Mouse (Mus musculus) heart, embryonic 16.5 days (tissue): ENCODE results near the gene Apobec1. TPM values are rescaled to one million over a fixed set of nuclear protein-coding genes. Genes with fewer than 3 reads are reported as not detected.

ENCODE experiments used
- ATAC-seq: fragments of 200-750 bp; cut with Nextera tagmentation; replicated peaks from 2 replicates; pipeline ENCODE4 v1.8.0; 2017; ENCODE audit warnings: moderate number of reproducible peaks; ENCODE audit not compliant: insufficient read depth, low FRiP score; ENCODE audit errors: extremely low read depth
- H3K27ac ChIP-seq: fragments of 300-500 bp; sonication (generic); 2 replicates; pipeline ENCODE4 v1.5.1; 2014; ENCODE audit warnings: mild to moderate bottlenecking, low read length, control low read depth, moderate library complexity
- H3K27me3 ChIP-seq: fragments of 300-500 bp; sonication (generic); 2 replicates; pipeline ENCODE4 v1.6.1; 2014; ENCODE audit warnings: low read length, mixed read lengths; ENCODE audit not compliant: control insufficient read depth, insufficient read depth
- H3K36me3 ChIP-seq: fragments of 300-500 bp; sonication (generic); 2 replicates; pipeline ENCODE4 v1.6.1; 2014; ENCODE audit not compliant: control insufficient read depth, insufficient read depth
- H3K4me1 ChIP-seq: fragments of 300-500 bp; sonication (generic); 2 replicates; pipeline ENCODE4 v1.6.1; 2014; ENCODE audit warnings: low read length, mixed read lengths; ENCODE audit not compliant: control insufficient read depth, insufficient read depth
- H3K4me2 ChIP-seq: fragments of 300-500 bp; sonication (generic); 2 replicates; pipeline ENCODE4 v1.6.1; 2014; ENCODE audit warnings: low read depth, mild to moderate bottlenecking, control low read depth, low read length
- H3K4me3 ChIP-seq: fragments of 300-500 bp; sonication (generic); 2 replicates; pipeline ENCODE4 v1.5.1; 2014; ENCODE audit warnings: mild to moderate bottlenecking, control low read depth, low read length
- H3K9ac ChIP-seq: fragments of 300-500 bp; sonication (generic); 2 replicates; pipeline ENCODE4 v1.6.1; 2014; ENCODE audit warnings: low read length, control low read depth
- H3K9me3 ChIP-seq: fragments of 300-500 bp; sonication (generic); replicated peaks from 2 replicates; pipeline ENCODE4 v1.6.1; 2016; ENCODE audit warnings: low read length; ENCODE audit not compliant: control insufficient read depth
- WGBS: fragments of 180-500 bp; shearing (Covaris S2); extraction: QIAGEN DNeasy Blood & Tissue Kit; methylation state at CpG from one replicate; pipeline ENCODE4 v1.1.7; 2014; 5-methylcytosine and 5-hydroxymethylcytosine counted together
- polyA plus RNA-seq: library from polyadenylated mRNA; unstranded; fragments of >200 nt; fragmentation: Nextera tagmentation; extraction: Ambion mirVana; gene quantifications from 2 replicates; pipeline ENCODE4 v1.2.1, GENCODE M21; 2015

Gene Apobec1
- polyA plus RNA-seq, 1 experiment from 2014 or later = 5.0 TPM

DNA sequence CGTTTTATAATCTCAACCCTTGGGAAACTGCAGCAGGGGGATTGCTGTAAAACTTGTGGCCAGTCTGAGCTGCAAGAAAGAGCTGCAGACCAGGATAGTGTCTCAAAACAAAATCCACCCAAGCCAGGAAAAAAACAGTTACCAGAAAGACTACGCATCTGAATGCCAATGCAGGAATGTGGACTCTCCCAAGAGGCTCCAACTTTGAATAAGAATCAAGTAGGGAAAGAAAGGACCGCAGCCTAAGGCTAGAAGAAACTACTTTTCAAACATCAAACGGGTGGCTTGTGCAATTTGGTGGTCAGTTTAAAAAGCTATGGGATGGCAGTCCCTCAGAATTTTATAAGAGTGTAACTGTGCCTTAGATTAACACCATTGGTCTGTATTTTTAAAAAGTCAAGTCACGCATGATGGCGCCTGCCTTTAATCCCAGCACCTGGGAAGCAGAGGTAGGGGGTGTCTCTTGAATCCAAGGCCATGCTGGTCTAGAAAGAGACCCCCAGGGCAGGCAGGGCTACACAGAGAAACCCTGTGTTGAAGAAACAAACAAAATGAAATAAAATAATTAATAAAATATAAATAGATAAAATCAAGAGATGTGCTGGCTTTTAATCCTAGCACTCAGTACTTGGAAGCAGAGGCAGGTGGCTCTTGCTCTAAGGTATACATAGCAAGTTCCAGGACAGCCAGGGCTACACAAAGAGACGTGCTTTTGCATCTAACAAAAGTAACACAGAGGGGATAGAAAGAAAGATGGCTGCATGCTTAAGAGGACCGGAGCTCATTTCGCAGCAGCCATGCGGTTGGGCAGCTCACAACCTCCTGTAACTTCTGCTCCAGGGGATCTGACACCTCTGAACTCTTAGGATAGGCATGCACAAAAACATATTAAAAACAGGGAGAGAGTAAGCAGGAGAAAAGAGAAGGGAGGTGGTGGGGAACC lies 6.5 kb upstream of the Apobec1 start:
- no peak overlapping the region for H3K27ac ChIP-seq
- WGBS = 79% methylated on average over 10 of the region's 10 CpGs
- peaks cover 3% of the 10 kb centered on the region; the same call in 1 of the 2 replicates for H3K4me1 ChIP-seq
- H3K4me3 ChIP-seq = no peak overlapping the region
- H3K4me2 ChIP-seq = no peak overlapping the region
- H3K9me3 ChIP-seq = no peaks in the 10 kb centered on the region
- no peaks in the 10 kb centered on the region for H3K27me3 ChIP-seq
- H3K9ac ChIP-seq = no peak overlapping the region
- no peak for ATAC-seq
- H3K36me3 ChIP-seq = no peaks in the 10 kb centered on the region

DNA sequence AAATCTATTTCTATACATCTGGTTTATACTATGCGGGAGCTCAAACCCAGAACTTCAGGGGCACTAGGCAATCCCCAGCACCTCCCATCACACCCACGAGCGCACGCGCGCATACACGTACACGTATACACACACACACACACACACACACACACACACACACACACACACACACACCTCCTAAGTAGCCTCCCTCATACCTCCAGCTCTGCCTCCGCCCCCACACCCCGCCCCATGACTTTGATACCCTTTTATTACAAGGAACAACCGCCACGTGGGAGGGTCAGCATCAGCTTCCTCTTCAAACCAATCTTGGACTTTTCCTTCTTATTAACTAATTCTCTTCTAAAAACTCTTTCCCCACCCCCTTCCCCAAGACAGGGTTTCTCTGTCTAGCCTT lies 5.5 kb upstream of the Apobec1 start:
- Histone ChIP-seq H3K4me1 (peaks cover 6% of the 10 kb centered on the region; the same call in 1 of the 2 replicates), H3K27me3 (no peaks in the 10 kb centered on the region), H3K4me3 (no peak overlapping the region), H3K36me3 (no peaks in the 10 kb centered on the region), H3K9ac (no peak overlapping the region), H3K9me3 (no peaks in the 10 kb centered on the region), H3K27ac (no peak overlapping the region), H3K4me2 (no peak overlapping the region)
- no peak for ATAC-seq
- 85% methylated on average over 12 of the region's 12 CpGs for WGBS

DNA sequence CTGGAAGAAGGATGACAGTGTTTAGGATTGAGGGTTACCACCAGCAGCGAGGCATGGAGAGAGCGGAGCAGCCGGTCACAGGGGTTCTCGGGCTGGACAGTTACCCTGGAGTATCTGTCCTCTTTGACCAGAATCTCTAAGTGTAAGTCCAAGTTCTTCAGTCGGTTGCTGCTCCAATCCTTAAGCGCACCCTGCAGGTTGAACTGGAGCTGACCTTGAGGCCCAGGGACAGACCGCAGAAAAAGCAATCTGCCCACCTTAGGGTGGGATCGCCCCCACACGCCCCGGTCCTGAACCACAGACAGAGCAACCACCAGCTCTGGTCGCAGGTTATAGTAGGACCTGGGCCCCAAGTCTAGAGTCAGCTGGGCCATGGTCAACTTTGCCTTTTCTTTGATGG lies 4.4 kb upstream of the Apobec1 start:
- ATAC-seq = no peak
- peaks cover 8% of the 10 kb centered on the region for H3K4me1 ChIP-seq
- WGBS = 93% methylated on average over 11 of the region's 11 CpGs

DNA sequence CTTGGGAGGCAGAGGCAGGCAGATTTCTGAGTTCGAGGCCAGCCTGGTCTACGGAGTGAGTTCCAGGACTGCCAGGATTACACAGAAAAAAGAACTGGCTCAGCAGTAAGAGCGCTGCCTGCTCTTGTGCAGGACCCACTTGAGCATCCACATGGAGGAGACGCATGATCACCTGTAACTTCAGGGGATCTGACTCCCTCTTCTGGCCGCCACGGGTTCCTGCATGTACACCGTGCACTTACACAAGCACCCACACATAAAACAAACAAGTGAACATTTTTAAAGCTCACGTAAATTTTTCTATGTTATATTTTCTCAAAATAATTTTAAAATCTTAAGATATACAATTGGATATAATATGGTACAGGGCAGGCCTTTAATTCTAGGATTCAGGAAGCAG lies 3.2 kb upstream of the Apobec1 start:
- Histone ChIP-seq H3K27ac (no peak overlapping the region), H3K36me3 (no peaks in the 10 kb centered on the region), H3K9ac (no peak overlapping the region), H3K4me2 (no peak overlapping the region), H3K9me3 (no peaks in the 10 kb centered on the region), H3K4me3 (no peak overlapping the region), H3K27me3 (no peaks in the 10 kb centered on the region), H3K4me1 (peaks cover 8% of the 10 kb centered on the region)
- WGBS = 86% methylated on average over 8 of the region's 8 CpGs
- ATAC-seq = no peak

More for the DNA sequence above, 4.4 kb upstream of the Apobec1 start:
- Histone ChIP-seq H3K9me3 (no peaks in the 10 kb centered on the region), H3K9ac (no peak overlapping the region), H3K27me3 (no peaks in the 10 kb centered on the region), H3K36me3 (no peaks in the 10 kb centered on the region), H3K27ac (no peak overlapping the region), H3K4me2 (no peak overlapping the region), H3K4me3 (no peak overlapping the region)

DNA sequence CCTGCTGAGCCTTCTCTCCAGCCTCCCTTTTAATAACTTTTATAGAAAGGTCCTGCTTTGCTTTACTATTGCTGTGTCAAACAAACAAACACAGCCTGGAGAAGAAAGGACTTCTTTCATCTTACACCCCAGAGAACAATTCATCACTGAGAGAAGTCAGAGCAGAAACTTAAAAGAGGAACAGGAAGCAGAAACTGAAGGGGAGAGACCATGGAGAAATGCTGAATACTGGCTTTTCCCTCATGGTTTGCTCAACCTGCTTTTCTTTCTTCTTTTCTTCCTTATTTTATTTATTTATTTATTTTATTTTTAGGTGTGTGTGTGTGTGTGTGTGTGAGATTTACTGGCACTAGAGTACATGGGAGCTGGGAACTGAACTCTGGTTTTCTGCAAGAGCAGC lies 2.0 kb upstream of the Apobec1 start:
- H3K4me3 ChIP-seq = no peak overlapping the region
- H3K36me3 ChIP-seq = no peaks in the 10 kb centered on the region
- ATAC-seq = no peak
- no peaks in the 10 kb centered on the region for H3K27me3 ChIP-seq
- peaks cover 5% of the 10 kb centered on the region; the same call in 1 of the 2 replicates for H3K4me1 ChIP-seq
- H3K4me2 ChIP-seq = no peak overlapping the region
- no peaks in the 10 kb centered on the region for H3K9me3 ChIP-seq
- H3K9ac ChIP-seq = no peak overlapping the region
- no peak overlapping the region for H3K27ac ChIP-seq

DNA sequence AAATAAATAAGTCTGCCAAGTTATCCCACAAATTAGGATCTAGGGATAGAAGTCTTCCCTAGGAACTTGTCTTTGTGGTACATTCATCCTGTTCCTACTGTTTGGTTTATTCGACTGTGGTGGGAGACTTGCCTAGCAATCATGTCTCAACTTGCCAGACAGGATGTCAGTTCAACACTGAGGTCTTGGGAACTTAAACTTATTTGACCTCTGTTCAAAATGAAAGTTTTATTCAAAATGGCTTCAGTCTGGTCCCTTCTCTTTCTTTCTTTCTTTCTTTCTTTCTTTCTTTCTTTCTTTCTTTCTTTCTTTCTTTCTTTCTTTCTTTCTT lies 713 bp upstream of the Apobec1 start:
- 16% methylated on average over 1 of the region's 1 CpGs for WGBS
- no peak for ATAC-seq
- peak overlapping the region; percentile 71 for H3K4me3 ChIP-seq
- H3K27ac ChIP-seq = peak overlapping the region; percentile 85
- no peaks in the 10 kb centered on the region for H3K27me3 ChIP-seq
- H3K36me3 ChIP-seq = no peaks in the 10 kb centered on the region
- no peak overlapping the region for H3K9ac ChIP-seq
- peaks cover 5% of the 10 kb centered on the region; the same call in 1 of the 2 replicates for H3K4me1 ChIP-seq
- no peaks in the 10 kb centered on the region for H3K9me3 ChIP-seq
- H3K4me2 ChIP-seq = peak overlapping the region; percentile 81

DNA sequence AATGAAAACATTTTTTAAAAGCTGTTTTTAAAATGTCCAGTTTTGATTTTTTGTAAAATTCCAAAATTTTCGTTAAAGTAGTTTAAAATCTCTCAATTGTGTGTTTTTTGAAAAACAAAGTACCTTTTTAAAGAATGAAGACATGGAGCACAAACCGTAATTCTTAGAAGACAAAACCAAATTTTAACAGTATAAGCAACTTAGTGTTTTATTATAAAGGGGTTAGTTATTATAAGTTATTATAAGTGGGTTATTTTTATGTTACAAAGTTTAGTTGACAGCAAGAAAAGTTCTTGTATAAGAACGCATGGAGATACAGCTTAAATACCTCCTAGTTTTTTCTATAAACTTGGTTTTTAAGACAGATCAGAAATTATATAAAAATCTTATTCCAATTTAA lies 629 bp downstream of the Apobec1 start:
- no peak overlapping the region; the same call in 1 of the 2 replicates for H3K27ac ChIP-seq
- H3K4me2 ChIP-seq = peak overlapping the region; percentile 81
- H3K4me3 ChIP-seq = peak overlapping the region; percentile 71
- no peaks in the 10 kb centered on the region for H3K27me3 ChIP-seq
- 76% methylated on average over 3 of the region's 3 CpGs for WGBS
- no peaks in the 10 kb centered on the region for H3K36me3 ChIP-seq
- peaks cover 5% of the 10 kb centered on the region; the same call in 1 of the 2 replicates for H3K4me1 ChIP-seq
- no peak for ATAC-seq
- no peaks in the 10 kb centered on the region for H3K9me3 ChIP-seq
- peak overlapping the region; percentile 78 for H3K9ac ChIP-seq

DNA sequence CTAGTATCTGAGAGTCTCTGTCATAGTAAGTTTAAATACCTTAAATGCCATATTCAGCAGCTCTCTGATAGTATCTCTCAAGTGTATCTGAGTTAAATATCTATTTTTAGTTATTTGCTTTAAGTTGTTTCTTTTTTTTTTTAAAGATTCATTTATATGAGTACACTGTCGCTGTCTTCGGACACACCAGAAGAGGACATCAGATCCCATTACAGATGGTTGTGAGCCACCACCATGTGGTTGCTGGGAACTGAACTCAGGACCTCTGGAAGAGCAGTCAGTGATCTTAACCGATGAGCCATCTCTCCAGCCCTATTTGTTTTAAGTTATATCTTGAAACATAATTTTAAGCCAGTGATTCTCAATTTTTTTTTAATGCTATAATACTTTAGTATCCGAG lies 1.2 kb downstream of the Apobec1 start:
- H3K4me3 ChIP-seq = no peak overlapping the region
- ATAC-seq = no peak
- no peak overlapping the region for H3K27ac ChIP-seq
- no peaks in the 10 kb centered on the region for H3K9me3 ChIP-seq
- 91% methylated on average over 4 of the region's 4 CpGs for WGBS
- H3K9ac ChIP-seq = no peak overlapping the region
- no peak overlapping the region for H3K4me2 ChIP-seq
- no peaks in the 10 kb centered on the region for H3K36me3 ChIP-seq
- peaks cover 5% of the 10 kb centered on the region; the same call in 1 of the 2 replicates for H3K4me1 ChIP-seq
- H3K27me3 ChIP-seq = no peaks in the 10 kb centered on the region

DNA sequence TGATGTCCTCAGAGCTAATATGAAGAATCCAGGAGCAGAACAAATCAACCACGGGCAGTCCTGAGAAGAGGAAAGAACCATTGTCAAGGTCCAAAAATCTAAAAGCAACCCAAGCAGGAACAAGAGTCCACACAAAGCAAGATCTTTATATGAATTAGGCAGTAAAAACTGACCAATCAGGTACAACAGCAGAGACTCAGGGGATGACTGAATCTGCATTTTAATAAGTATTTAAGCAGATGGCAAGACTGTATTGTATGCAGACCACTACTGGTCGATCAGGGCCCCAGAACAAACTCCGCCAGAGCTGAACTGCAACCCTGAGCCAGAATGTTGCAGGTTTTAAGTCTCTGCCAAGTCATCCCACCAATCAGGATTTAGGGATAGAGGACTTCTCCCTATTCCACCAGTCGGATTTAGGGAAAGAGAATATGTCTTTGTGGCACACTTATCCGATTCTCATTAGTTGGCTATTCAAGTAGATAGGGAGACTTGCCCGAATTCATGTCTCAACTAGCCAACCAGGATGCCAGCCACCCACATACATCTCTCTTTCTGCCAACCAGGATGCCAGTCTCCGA lies 2.1 kb downstream of the Apobec1 start:
- WGBS = 81% methylated on average over 7 of the region's 7 CpGs

More for the DNA sequence above, 2.1 kb downstream of the Apobec1 start:
- Histone ChIP-seq H3K9me3 (no peaks in the 10 kb centered on the region), H3K27me3 (no peaks in the 10 kb centered on the region), H3K4me1 (peaks cover 5% of the 10 kb centered on the region; the same call in 1 of the 2 replicates), H3K9ac (no peak overlapping the region), H3K36me3 (no peaks in the 10 kb centered on the region), H3K4me2 (no peak overlapping the region), H3K27ac (no peak overlapping the region), H3K4me3 (no peak overlapping the region)
- ATAC-seq = no peak
